Mouse (Mus musculus) heart, postnatal 4 days (tissue): ENCODE measurements at regions not wholly inside any gene's neighbourhood (a gene's known extent, or its start where the extent isn't known, plus 50 kb on each side); places are given as distances from the start of the nearest gene placed in this dataset.
A peak's percentile ranks its signal among the peaks of the same experiment; 100 is the strongest.

Experiments used
- DNase-seq: peaks from one replicate; pipeline ENCODE4 v3.0.0; 2021

DNA sequence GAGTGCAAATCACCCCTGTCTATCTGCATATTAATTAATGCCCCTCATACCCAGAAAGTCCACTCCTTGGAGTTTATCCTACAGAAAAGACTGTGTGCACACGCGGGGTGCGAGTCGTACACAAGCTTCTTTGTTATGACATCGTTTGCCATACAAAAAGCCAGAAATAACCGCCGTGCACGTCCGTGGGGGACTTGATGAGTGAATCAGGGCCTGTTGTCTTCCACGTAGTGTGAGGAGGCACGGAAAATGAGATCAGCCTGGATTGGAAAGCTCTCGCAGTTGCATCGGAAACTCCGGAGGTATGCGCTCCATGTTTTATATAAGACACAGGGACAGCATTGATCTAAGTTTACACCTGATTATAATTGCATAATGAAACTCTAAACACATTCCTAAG is 120.3 kb downstream of the Etnk1 start:
- no peak for DNase-seq

DNA sequence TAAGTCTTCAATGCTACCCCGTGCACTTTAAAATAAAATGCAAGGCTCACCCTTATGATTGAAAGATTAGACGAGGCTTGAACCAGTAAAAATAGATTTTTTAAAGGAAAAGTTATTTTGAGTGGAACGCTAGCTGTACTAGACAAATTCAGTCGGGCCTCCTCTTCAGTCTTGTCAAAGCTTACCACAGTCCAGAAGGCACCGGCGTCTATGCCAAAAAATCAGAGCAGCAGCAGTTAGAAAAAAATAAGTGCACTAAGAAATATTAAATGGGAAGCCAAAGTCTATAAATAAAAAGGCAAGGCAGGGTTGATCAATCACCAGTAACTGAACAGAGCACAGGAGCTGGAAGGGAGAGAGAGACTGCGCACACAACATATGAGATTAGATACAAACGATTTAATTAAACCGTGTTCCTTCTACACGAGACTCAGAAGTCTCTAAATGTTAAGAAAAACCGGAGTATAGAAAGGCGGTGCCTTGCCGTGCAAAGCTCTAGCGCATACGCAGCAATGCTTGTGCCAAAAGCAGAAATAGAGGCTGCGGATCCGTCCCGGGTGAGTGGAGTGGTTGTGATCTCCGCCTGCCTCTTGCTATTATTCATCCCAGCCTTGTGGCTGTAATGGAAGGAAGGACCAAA is 121.6 kb downstream of the Etnk1 start:
- DNase-seq: no peak

DNA sequence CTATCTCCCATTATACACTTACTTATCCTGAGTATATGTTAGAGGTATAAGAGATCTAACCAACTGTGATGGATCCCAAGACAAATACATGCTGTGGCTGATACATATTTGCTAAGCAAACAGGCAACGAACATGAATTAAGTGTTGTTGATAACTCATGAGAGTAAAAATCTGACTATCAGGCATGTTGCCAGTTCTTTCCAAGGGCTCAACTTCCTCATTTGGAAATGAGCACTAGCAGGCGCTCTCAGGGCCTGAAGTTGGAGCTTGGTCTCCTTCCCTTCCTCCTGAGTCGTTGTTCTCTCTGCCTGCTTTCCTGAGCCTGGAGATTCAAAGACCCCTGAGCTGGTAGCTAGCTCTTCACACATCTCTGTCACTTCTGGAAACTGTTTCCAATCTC is 126.6 kb downstream of the Etnk1 start:
- no peak for DNase-seq

DNA sequence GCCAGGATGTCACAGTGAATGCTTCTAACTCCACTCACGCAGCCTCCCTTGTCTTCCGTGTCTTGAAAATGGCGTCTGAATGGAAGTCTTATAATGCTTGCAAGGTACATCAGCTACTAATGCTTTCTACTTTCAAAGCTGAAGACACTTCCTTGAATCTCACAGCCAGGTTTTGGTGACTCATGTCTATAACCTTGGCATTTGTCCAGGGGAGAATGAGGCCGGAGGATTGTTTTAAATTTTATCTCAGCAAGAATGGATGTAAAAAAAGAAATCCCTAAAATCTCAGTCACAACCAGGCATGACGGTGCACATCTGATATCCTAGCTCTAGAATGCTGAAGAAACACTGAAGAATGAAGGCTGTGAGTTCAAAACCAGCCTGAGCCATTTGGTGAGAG is 131.4 kb downstream of the Etnk1 start:
- DNase-seq: no peak

DNA sequence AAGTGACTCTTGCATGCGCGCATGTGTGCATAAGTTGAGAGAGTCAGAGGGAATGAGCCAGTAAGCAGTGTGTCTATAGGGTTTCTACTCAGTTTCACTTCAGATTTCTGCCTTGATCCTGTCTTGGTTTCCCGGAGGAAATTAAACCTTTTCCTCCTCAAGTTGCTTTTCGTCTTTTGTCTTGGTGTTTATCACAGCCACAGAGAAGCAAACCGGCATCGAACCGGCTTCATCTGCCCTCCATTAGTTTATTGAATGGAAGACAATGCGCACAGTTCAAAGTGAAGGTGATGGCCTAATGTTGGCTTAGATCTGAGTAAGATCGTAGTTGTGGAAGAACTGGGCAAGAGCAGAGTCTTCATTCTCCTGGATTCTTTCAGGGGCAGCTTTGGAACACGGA is 134.4 kb downstream of the Etnk1 start:
- no peak for DNase-seq

DNA sequence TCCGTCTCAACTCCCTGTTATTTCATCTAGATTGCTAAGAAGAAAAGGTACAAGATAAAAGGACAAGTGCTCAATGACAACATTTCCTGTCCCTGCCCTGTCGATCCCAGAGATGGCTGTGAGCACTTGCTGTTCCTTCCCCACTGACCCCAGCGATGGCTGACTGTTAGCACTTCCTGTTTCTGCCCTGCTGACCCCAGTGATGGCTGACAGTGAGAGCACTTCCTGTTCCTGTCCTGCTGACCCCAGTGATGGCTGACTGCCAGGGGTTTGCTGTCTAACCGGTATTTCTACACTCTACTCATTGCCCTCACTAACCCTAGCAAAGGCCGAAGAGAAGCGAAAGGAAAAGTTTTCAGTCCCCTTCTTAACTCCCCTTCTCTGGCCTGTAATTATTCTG is 140.3 kb downstream of the Etnk1 start:
- peak; percentile 44 for DNase-seq

DNA sequence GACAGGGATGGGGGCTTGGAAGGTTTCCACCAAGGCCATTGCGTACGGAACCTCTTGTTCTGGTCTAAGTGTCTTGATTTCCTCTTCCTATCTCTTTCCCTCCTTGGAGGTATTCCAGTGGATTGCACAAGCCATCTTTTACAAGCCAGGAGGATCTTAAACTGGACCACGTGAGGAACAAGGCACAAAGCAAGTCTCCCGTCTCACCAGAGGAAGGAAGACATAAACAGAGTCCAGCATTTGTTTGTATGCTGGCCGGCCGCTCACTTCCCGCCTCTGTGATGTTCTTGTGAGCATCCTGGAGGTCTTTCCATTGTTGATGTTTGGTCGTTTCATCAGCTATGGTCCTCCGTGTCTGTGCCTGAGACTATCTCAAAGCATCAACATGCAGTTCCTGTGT is 148.8 kb downstream of the Etnk1 start:
- DNase-seq: no peak

DNA sequence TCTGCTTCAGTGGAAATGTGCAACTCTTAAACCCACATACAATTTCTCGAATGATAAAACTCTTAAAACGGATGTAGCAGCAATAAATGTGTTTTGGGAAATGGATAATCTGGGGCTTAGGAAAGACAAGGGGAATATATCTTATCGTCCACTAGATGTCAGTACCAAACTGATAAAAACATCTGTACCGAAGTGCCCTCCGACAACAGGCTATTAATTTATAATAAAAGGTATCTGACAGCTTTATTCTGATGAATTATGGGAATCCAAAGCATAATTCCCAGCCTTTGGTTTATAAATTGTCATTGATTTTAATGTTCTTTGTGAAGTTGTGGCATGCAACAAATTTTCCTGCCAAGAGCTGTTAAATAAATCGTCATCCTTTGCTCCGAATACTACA is 153.4 kb downstream of the Etnk1 start:
- no peak for DNase-seq

DNA sequence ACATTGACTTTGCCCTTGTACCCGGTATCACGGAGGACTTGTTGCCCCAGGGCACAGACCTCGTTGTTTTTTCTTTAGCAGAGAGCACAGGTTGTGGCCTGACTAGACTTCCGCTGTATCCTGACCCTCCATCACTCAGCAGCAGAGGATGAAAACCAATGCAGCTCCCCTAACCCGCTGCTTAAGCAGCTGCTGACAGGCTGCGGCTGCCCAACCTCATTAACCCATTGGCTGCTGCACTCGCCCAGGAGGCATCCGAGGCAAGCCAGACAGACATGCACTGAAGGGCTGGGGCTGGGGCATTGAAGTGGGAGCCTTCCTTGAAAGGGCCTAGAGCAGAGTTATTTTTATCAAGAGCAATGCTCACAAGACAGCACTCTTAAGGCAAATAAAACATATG is 157.6 kb downstream of the Etnk1 start:
- no peak for DNase-seq

DNA sequence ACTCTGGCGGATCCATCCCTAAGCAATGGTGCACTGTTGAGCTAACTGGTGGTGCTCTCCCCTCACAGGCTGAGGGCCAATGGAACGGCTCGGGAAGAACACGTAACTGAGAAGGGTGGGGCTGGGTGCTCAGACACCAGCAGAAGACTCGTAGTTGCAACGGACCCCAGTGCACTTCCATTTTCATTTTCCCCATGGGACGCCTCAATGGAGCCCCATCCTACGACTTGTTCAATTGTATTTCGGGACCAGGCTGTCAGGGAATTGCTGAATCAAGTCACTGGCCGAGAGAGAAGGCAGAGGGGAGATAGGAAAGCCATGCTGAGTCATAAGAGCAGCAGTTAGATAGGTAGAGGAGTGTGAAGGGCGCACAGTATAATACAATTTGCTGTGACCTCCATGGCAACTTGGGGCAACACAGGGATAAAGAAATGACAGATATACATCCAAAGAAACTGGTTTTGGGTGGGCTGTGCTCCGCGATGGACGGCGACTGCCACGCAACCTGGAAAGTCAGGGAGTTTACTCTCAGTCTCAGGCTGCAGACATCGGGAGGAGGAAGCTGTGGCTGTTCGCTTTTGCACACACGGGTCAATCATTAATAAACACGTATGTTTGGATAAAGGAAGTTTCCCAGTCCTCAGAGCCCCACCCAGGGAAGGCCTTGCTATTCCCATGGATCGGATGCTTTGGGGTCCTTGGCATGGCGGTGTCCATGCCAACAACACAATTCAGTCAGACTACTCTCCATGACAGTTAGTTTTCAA is 160.1 kb downstream of the Etnk1 start:
- DNase-seq: no peak

DNA sequence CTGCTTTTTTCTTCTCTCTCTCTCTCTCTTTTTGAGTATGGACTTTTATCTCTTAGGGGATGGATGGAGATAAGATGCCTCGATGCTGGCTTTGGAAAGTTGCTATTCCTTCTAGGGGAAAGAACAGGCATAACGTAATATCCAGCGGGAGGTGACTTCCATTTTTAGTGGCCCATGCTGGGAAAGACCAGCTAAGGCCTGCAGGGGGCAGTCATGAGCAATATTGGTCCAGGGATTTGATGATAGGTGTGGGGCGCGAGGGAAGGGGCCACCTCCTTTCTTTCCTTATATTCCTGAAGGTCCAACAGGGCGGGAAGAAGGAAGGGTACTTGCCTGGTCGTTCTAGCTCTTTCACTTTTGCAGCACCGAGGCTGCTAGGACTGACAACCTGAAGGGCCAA is 160.8 kb downstream of the Etnk1 start:
- no peak for DNase-seq

DNA sequence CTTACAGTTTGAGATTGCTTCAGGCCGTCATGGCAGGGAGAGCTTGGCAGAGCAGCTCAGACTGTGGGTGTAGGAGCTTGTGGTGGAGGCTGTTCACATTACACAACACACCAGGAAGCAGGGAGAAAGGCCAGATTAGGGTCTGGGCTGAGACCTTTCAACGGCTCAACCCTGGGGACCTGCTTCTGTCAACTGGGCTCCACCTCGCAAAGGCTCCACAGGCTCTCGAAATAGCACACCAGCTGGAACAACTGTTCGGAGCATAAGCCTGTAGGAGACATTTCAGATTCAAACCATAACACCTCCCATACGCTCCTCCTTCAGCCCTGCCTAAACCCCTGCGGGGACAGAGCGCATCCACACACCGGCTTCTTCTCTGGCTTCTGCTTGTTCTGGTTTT is 161.2 kb downstream of the Etnk1 start:
- DNase-seq: no peak

DNA sequence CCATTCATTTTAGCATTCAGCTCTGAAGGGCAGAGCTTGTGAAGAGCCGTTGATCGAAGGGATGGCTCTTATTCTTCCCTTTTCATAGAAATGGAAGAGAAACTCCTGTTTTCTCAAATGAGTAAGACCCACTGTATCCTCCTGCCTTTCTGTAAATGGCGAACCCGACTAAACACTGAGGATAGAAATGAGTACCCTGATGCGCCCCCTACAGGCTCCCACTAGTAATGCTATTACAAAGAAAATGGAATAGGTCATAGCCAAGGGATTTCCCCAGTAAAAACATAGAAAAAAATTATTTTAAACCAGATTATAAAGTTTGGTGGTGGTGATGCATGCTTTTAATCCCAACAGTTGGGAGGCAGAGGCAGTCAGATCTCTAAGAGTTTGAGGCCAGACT is 162.1 kb downstream of the Etnk1 start:
- DNase-seq: no peak

DNA sequence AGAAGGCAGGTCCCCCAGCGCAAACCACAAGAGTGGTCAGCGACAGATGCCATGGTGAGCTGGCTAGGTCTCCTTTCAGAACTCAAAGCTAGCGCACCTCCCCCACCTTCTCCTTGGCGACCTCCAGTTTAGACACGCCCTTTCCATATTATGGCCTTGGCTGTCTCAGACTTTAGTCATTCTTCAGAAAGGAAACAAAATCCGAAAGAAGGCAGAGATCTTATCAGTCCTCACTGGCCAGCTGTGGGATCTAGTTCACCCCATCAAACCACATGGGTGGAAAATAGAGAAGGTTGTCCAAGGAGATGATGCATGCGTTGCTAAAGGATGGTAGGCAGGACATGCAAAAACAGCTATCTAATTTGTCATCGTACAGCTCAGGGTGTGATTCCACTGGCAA is 166.5 kb downstream of the Etnk1 start:
- no peak for DNase-seq

DNA sequence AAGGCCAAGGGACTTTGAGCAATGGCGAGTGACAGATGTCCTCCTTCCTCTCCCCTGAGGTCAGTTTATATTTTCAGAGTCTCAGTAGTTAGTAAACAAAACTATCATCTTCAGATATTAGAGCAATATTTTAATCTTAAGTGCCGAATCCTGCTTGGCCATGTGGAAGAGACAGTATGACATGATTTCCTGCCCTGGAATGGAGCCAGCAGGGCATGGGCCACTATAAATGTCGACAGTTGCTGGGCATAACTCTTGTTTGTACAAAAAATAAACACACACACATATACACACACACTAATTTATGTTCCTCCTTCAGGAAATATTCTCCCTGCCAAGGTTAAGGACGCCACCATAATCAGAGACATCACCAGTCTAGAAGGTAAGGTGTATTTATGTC is 169.6 kb downstream of the Etnk1 start:
- DNase-seq: no peak

DNA sequence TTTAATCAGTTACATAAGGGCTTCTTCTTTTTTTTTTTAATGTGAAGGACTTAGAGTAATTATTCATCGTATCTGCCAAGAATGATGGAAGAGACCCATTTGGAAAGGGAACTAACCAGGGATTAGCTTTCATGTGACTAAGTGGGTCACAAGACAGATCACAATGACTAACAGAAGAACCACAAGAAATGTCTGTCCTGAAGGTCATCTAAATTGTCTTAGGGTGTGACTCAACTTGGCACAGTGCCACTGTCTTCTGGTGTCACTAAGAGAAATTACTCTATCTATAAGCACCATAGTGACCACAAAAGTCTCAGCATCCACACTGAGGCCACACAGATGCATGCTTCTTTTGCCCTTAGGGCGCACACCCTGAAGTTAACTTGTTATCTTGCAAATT is 182.0 kb downstream of the Etnk1 start:
- no peak for DNase-seq

DNA sequence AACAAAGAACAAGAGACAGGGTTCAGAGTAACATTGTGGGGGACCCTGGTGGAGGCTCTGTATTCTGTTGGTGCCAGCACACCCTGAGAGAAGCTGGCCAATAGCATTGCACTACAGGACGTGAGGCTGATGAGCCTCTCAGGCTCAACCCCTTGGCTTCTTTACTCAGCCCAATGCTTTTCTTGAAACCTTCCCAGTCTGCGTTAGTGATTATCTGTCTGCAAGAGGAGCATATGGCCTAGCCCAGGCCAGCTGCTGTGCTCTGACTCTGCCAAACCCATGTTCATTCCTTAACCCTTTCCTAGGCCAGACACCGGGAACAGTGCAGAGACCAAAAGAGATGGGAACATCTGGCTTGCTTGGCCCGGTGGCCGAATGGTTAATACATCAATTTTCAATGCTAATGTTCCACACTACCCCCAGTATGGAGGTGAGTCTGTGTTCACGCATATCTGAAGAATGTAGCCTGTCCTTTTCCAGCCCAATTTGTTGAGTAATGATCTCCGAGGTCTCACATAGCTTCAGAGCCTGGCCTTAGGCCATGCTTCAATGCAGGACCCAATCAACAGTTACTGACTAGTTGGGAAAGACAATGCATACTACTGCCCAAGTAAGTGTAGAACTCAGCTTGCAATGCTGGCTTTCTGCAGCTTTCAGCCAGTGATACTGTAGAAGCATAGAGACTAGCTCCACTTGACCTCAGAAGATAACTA is 192.5 kb downstream of the Etnk1 start:
- peak; percentile 28 for DNase-seq

DNA sequence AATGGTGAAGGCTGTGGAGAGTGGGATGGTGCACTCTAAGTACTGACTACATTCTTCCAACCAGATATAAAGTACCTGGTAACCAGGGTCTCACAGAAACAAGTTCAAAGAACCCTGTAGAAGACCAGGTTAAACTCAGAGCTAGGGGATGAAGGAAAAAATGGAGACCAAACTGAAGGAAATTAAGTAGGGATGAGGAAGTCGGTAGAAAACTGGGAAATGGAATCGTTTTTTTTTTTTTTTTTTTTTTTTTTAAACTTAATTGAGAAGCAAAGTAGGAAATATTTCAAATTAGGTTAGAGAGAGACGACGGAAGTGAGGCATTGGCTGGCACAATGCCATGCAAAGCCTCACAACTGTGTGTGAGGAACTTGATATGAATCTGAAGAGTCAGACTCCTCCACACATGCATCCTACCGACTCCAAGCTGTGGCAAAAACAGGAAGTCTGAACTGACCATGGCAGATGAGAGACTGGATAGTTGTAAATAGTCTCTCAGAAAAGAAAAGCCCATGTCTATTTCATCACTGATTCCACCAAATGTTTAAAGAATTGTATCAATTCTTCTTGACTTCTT is 194.2 kb downstream of the Etnk1 start:
- peak; percentile 11 for DNase-seq

DNA sequence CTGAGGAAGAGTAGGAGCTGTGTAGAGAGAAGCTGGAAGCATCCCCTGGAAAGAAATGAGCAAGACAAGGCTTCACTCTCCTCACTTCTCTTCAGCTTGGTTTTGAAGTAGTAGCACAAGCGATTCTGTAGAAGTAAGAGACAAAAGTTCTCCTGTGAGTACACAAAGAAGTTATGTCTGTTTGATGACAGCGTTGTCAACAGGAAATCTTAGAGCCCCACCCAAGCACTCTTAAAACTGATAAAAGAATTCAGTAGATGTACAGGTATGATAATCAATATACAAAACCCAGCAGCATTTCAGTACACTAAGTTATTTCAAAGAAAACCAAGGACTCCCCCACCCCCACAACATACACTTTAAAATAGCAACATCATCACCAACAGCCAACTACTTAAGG is 194.9 kb downstream of the Etnk1 start:
- DNase-seq: no peak

DNA sequence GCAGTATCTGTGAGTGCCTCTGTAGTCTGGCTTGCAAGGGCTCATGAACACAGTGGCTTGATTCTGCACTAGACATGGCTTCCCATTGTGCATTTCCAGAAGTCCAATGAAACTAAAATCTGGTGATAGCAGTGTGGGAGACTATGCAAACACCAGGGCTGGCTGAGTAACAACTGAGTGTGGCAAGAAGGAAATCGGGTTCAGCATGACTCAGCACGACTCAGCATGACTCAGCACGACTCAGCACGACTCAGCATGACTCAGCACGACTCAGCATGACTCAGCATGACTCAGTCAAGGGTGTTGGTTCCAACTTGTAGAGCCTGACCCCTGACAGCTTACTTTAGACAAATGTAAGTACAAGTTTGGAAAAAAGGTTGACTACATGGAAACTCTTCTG is 198.8 kb downstream of the Etnk1 start:
- no peak for DNase-seq

DNA sequence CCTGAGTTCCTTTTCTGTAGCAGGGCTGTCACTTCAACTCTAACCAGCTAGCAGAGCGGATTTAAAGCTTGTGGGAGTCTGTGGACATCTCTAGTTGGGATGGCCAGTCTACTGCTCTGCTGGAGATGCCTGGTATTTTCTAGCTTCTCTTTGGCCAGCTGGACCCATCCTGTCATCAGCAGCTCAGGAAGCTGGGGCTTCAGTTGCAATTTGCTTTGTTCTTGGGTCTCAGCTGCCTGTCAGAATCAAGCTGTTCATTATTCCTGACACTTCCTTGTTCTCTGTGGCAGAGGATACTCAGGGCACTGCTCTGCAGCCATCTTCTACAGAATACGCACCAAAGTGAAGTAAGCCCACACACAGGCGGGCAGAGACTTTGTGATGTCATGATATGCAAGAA is 200.8 kb downstream of the Etnk1 start:
- no peak for DNase-seq

DNA sequence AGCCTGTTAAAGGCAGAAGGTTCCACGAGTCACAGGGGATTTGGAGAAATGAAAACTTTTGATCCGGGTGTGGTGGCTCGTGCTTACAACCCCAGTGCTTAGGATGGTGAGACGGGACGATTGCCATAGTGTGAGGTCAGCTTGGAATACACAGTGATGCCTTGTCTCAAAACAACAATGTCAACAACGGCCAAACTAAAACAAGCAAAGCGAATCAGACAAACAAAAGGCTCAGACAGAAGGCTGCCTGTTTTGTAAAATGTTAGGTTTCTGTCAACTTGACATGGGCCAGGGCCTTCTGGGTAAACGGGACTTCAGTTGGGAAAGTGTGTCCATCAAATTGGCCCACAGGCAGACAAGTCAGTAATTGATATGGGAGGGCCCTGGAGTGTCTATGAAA is 201.6 kb downstream of the Etnk1 start:
- no peak for DNase-seq

DNA sequence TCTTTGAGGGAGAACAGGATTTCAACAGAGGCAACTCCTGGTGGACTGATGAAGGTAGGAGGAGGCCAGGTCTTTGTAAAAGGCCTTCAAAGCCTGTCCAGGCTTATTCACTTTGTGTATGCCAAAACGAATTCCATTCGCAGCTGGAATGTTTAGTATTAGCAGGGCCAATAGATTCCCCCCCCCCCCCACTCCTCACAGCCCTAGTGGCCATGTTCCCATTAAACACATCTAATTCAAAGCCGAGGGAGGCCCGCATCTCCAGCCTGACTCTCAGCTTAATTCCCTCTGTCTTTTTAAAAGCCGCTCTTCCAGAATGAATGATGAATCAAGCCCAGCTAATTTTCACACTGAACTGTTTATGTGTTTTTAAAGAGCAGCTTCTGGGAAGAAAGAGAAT is 205.5 kb downstream of the Etnk1 start:
- DNase-seq: no peak
